Mouse (Mus musculus) kidney, postnatal 0 days (tissue): Measurements from ENCODE around the gene Grip1. TPM values are rescaled to one million over a fixed set of nuclear protein-coding genes. Genes with fewer than 3 reads are reported as not detected.
A peak's percentile ranks its signal among the peaks of the same experiment; 100 is the strongest.

Source experiments
- ATAC-seq: fragments of 200-750 bp; cut with Nextera tagmentation; replicated peaks from 2 replicates; pipeline ENCODE4 v1.8.0; 2017; ENCODE audit warnings: low read depth, moderate number of reproducible peaks, moderate TSS enrichment, moderate library complexity; ENCODE audit not compliant: low FRiP score
- DNase-seq: peaks from one replicate; pipeline ENCODE4 v3.0.0-alpha.2; 2016; ENCODE audit warnings: low spot score
- H3K27ac ChIP-seq: fragments of 300-500 bp; sonication (generic); 2 replicates; pipeline ENCODE4 v1.5.1; 2014; ENCODE audit warnings: mild to moderate bottlenecking
- H3K27me3 ChIP-seq: fragments of 300-500 bp; sonication (generic); 2 replicates; pipeline ENCODE4 v1.6.1; 2014; ENCODE audit warnings: low read length, mixed read lengths; ENCODE audit not compliant: insufficient read depth
- H3K36me3 ChIP-seq: fragments of 300-500 bp; sonication (generic); 2 replicates; pipeline ENCODE4 v1.6.1; 2014; ENCODE audit warnings: low read length, mixed read lengths; ENCODE audit not compliant: insufficient read depth
- H3K4me1 ChIP-seq: fragments of 300-500 bp; sonication (generic); replicated peaks from 2 replicates; pipeline ENCODE4 v1.6.1; 2014; ENCODE audit warnings: antibody characterized with exemption, low read length, mixed read lengths; ENCODE audit not compliant: insufficient read depth
- H3K4me2 ChIP-seq: fragments of 300-500 bp; sonication (generic); 2 replicates; pipeline ENCODE4 v1.6.1; 2014; ENCODE audit warnings: mild to moderate bottlenecking, low read length, moderate library complexity, mixed read lengths
- H3K4me3 ChIP-seq: fragments of 300-500 bp; sonication (generic); replicated peaks from 2 replicates; pipeline ENCODE4 v1.5.1; 2014; ENCODE audit warnings: low read depth, low read length
- H3K9ac ChIP-seq: fragments of 300-500 bp; sonication (generic); 2 replicates; pipeline ENCODE4 v1.6.1; 2014; ENCODE audit warnings: low read depth, low read length
- H3K9me3 ChIP-seq: fragments of 300-500 bp; sonication (generic); replicated peaks from 2 replicates; pipeline ENCODE4 v1.6.1; 2016; ENCODE audit warnings: low read length, inconsistent platforms, mixed read lengths
- CTCF ChIP-seq: IDR thresholded peaks from 2 replicates; pipeline ENCODE4 v1.5.1; 2016; ENCODE audit warnings: antibody characterized with exemption, low read depth, mild to moderate bottlenecking, moderate library complexity
- WGBS: fragments of 180-500 bp; shearing (Covaris S2); extraction: QIAGEN DNeasy Blood & Tissue Kit; methylation state at CpG from one replicate; pipeline ENCODE4 v1.1.7; 2014; 5-methylcytosine and 5-hydroxymethylcytosine counted together
- polyA plus RNA-seq: library from polyadenylated mRNA; unstranded; fragments of >200 nt; fragmentation: Nextera tagmentation; extraction: Ambion mirVana; gene quantifications from 2 replicates; pipeline ENCODE4 v1.2.1, GENCODE M21; 2015

The Grip1 gene
- polyA plus RNA-seq, 1 experiment from 2014 or later: 3.1 TPM

DNA sequence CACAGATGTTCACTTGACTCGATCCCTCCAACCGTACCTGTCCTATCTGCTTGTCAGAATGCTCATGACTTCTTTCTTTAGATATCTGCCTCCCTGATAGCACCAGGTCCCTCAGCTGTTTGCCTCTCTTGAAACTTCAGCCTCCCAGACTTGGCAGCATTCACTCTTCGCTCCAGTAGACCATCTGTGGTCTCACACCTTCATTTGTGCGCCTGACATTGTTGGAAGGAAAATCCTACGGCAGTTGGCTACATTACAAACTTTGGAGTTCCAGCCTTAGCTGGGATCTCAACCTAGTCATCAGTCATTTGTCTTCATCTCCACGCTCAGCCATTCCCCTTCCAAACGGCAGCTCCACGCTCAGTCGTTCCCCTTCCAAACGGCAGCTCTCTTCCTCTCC lies 253.4 kb downstream of the Grip1 start:
- Histone ChIP-seq H3K9ac (no peak overlapping the region), H3K27ac (no peak overlapping the region), H3K27me3 (no peaks in the 10 kb centered on the region), H3K9me3 (no peaks in the 10 kb centered on the region), H3K4me3 (no peak overlapping the region), H3K36me3 (no peaks in the 10 kb centered on the region), H3K4me1 (no peaks in the 10 kb centered on the region), H3K4me2 (no peak overlapping the region)
- DNase-seq (no peak), ATAC-seq (no peak)
- no peak for TF ChIP-seq CTCF
- 94% methylated on average over 10 of the region's 10 CpGs for WGBS

DNA sequence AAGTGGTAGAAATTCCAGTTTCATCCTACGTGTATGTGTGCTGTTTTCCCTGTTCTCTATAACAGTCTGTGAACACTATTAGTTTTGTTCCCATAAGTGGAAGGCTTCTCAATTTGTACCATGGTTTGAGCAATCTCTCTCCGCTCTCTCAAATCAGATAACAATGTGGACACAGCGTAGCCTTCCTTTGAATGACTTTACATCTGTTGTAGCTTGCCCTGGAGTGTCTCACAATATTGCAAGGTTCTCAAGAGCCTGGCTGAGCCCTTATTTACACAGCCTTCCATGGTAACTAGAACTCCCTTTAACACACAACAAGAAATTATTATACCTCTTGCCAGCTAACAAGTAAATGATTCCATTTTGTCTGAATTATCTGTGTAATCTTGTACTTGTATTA lies 268.3 kb downstream of the Grip1 start:
- WGBS: 76% methylated on average over 3 of the region's 3 CpGs
- H3K9me3 ChIP-seq: no peaks in the 10 kb centered on the region
- H3K27me3 ChIP-seq: no peaks in the 10 kb centered on the region
- DNase-seq (no peak), ATAC-seq (no peak)
- no peak overlapping the region for H3K4me2 ChIP-seq
- no peaks in the 10 kb centered on the region for H3K36me3 ChIP-seq
- H3K27ac ChIP-seq: no peak overlapping the region
- H3K4me1 ChIP-seq: no peaks in the 10 kb centered on the region
- H3K9ac ChIP-seq: no peak overlapping the region
- TF ChIP-seq CTCF: no peak
- no peak overlapping the region for H3K4me3 ChIP-seq

DNA sequence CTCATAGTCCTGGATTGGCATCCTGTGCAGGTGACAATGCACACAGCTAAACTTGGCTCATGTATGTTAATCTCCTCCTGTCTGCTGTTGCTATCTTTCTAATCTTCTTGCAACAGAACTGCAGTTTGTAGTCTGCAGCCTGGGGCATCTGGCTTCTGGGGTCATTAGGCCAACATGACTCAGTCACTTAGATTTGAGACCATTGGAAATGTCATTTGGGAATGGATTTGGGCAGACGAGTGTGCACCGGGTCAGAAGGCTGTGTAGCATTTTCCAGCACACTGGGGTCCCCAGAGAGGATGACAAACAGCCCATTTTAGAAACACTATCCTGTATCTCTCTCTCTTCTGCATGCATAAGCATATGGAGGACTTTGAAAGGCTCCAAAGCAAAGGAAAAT lies 268.8 kb downstream of the Grip1 start:
- H3K4me3 ChIP-seq: no peak overlapping the region
- H3K27me3 ChIP-seq: no peaks in the 10 kb centered on the region
- no peak for TF ChIP-seq CTCF
- no peak for ATAC-seq
- DNase-seq: no peak
- no peak overlapping the region for H3K4me2 ChIP-seq
- 47% methylated on average over 2 of the region's 2 CpGs for WGBS
- H3K9me3 ChIP-seq: no peaks in the 10 kb centered on the region
- H3K36me3 ChIP-seq: no peaks in the 10 kb centered on the region
- no peak overlapping the region for H3K27ac ChIP-seq
- no peaks in the 10 kb centered on the region for H3K4me1 ChIP-seq
- no peak overlapping the region for H3K9ac ChIP-seq

DNA sequence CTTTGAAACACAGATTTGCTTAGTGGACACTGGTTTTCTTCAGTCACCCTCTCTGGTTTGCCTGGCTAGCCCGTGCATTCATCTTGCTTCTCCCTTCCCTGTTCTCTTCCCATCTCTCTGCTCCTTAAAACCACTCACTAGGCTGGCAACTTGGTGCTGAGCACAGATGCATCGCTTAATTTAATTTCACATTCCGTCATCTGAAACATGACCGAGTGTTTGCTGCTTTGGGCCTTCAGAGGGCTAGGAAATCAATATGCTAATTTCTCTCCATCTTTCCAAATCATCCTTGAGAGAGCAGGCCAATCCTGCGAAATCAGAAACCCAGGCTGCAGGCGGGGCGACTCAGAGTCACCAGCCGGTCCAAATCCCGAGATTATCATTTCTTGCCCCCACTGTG lies 270.0 kb downstream of the Grip1 start:
- H3K27me3 ChIP-seq: no peaks in the 10 kb centered on the region
- no peak for TF ChIP-seq CTCF
- no peak for ATAC-seq

DNA sequence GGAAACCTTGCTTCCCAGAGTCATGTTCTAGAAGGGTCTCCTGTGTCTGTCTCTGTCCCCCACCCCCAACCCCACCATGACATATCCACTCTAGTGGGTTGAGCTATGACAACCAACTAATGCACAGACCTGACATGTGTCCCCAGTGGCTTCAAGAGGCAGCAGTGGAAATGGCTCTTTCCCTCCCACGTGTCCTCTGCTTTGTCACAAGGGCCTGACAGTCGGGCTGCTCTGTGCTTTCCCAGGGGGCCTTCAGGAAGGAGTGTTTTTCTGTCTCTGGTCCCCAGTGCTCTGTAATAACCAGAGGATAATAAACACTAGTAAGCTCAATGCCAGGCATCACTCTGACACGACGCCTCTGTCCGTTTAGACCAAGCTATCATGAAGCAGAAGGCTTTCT lies 271.7 kb downstream of the Grip1 start:
- no peak overlapping the region for H3K4me2 ChIP-seq
- no peak for DNase-seq
- no peaks in the 10 kb centered on the region for H3K36me3 ChIP-seq
- TF ChIP-seq CTCF: no peak
- no peaks in the 10 kb centered on the region for H3K27me3 ChIP-seq
- no peaks in the 10 kb centered on the region for H3K9me3 ChIP-seq
- no peak overlapping the region for H3K9ac ChIP-seq
- H3K27ac ChIP-seq: no peak overlapping the region
- no peak overlapping the region for H3K4me3 ChIP-seq
- no peak for ATAC-seq
- WGBS: 41% methylated on average over 5 of the region's 5 CpGs
- no peaks in the 10 kb centered on the region for H3K4me1 ChIP-seq

More for the DNA sequence above, 270.0 kb downstream of the Grip1 start:
- H3K9ac ChIP-seq: no peak overlapping the region
- no peak overlapping the region for H3K27ac ChIP-seq
- no peaks in the 10 kb centered on the region for H3K9me3 ChIP-seq
- no peaks in the 10 kb centered on the region for H3K36me3 ChIP-seq
- DNase-seq: no peak
- WGBS: 78% methylated on average over 9 of the region's 9 CpGs
- H3K4me1 ChIP-seq: no peaks in the 10 kb centered on the region
- no peak overlapping the region for H3K4me3 ChIP-seq
- no peak overlapping the region for H3K4me2 ChIP-seq

DNA sequence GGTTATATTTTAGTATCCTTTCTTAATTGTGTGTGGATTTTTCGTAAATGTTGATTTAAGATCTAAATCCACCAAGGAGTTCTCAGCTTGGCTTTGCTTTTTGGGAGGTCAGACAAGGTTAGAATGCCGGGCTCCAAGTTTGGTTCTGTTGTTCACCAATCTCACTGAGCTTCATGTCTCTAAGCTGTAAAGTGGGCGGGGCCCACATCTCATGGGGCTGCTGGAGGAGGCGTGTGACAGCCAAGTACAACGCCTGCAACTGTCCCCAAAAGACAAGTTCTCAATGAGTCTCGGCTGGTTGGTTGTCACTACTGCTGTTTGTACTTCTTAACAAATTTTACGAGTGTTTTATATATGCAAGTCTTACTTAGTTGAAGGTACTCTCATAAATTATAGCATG lies 272.3 kb downstream of the Grip1 start:
- TF ChIP-seq CTCF: no peak
- no peak overlapping the region for H3K4me2 ChIP-seq
- no peaks in the 10 kb centered on the region for H3K36me3 ChIP-seq
- WGBS: 49% methylated on average over 7 of the region's 7 CpGs
- ATAC-seq (no peak), DNase-seq (peak; percentile 2)
- no peaks in the 10 kb centered on the region for H3K27me3 ChIP-seq
- no peak overlapping the region for H3K9ac ChIP-seq
- no peak overlapping the region for H3K4me3 ChIP-seq
- H3K9me3 ChIP-seq: no peaks in the 10 kb centered on the region
- H3K4me1 ChIP-seq: no peaks in the 10 kb centered on the region
- no peak overlapping the region for H3K27ac ChIP-seq

DNA sequence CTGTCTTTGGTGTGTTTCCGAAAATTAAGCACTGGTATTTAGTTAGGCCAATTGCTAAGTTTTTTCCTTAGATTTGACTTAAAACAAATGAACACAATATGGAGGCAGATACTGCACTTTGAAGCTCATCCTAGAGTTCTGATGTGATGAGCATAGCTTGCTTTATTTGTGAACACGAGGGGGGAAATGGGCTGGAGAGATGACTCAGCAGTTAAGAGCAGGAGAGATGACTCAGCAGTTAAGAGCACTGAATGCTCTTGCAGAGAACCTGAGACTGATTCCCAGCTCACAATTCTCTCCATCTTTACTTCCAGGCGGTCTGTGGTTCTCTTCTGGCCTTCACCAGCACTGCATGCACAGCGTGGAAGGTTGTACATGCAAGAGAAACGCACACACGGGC lies 273.3 kb downstream of the Grip1 start:
- Histone ChIP-seq H3K27ac (no peak overlapping the region), H3K4me3 (no peak overlapping the region), H3K27me3 (no peaks in the 10 kb centered on the region), H3K9ac (no peak overlapping the region), H3K4me2 (no peak overlapping the region), H3K9me3 (no peaks in the 10 kb centered on the region), H3K36me3 (no peaks in the 10 kb centered on the region), H3K4me1 (no peaks in the 10 kb centered on the region)
- ATAC-seq (no peak), DNase-seq (no peak)
- 85% methylated on average over 6 of the region's 6 CpGs for WGBS
- no peak for TF ChIP-seq CTCF
